Mouse (Mus musculus) spleen, postnatal 4 days (tissue): ENCODE data around the gene Ankrd65.

Source experiments
- DNase-seq, 2 experiments: peaks; one replicate each; pipeline ENCODE4 v3.0.0; 2022; ENCODE audit warnings: low spot score in 2 of 2

Gene Ankrd65

GRCm38 (mm10) chr4:155811929-155812664 is 21.9 kb downstream of the Ankrd65 start, which contains the start of gene Ccnl2:
TSS of gene Ccnl2 (plus strand) at chr4:155812489.
- peak; percentile 92 to 96 for DNase-seq

- peak; percentile 49 to 78 for DNase-seq
These were observed 22.5 kb downstream of the Ankrd65 start for GRCm38 (mm10) chr4:155812665-155813181.

- no peak for DNase-seq
These were observed 27.3 kb downstream of the Ankrd65 start for GRCm38 (mm10) chr4:155817533-155817932.

GRCm38 (mm10) chr4:155821025-155821424 is 30.8 kb downstream of the Ankrd65 start:
- DNase-seq: no peak

- no peak for DNase-seq
These were observed 33.2 kb downstream of the Ankrd65 start for GRCm38 (mm10) chr4:155823443-155823842.

GRCm38 (mm10) chr4:155829866-155830265 is 39.6 kb downstream of the Ankrd65 start:
- no peak for DNase-seq

- no peak for DNase-seq
These were observed 40.4 kb downstream of the Ankrd65 start for GRCm38 (mm10) chr4:155830596-155830995.

GRCm38 (mm10) chr4:155831205-155831766 is 41.0 kb downstream of the Ankrd65 start, which contains the start of gene Aurkaip1:
TSS of gene Aurkaip1 (plus strand) at chr4:155831272.
- peak; percentile 98 to 99 for DNase-seq

GRCm38 (mm10) chr4:155831831-155832230 is 41.6 kb downstream of the Ankrd65 start:
- DNase-seq: peak in 1 of 2 experiments; percentile 79

GRCm38 (mm10) chr4:155832321-155832720 is 42.1 kb downstream of the Ankrd65 start:
- peak; percentile 24 to 68 for DNase-seq

- DNase-seq: peak; percentile 17 to 61
These were observed 43.0 kb downstream of the Ankrd65 start for GRCm38 (mm10) chr4:155833234-155833633.

GRCm38 (mm10) chr4:155833836-155834235 is 43.6 kb downstream of the Ankrd65 start:
- DNase-seq: peak; percentile 68 to 81

GRCm38 (mm10) chr4:155837404-155838010 is 47.3 kb downstream of the Ankrd65 start:
- peak in 1 of 2 experiments; percentile 12 for DNase-seq

GRCm38 (mm10) chr4:155838187-155839153 is 48.2 kb downstream of the Ankrd65 start:
- no peak for DNase-seq

- DNase-seq: peak; percentile 36 to 67
These were observed 49.3 kb downstream of the Ankrd65 start, which contains the start of gene Mxra8 for GRCm38 (mm10) chr4:155839483-155839910. TSS of gene Mxra8 (plus strand) at chr4:155839680.

GRCm38 (mm10) chr4:155840076-155841002 is 50.1 kb downstream of the Ankrd65 start:
- no peak for DNase-seq

- DNase-seq: peak; percentile 50 to 81
These were observed 50.8 kb downstream of the Ankrd65 start for GRCm38 (mm10) chr4:155841003-155841454.

- peak; percentile 16 to 69 for DNase-seq
These were observed 51.5 kb downstream of the Ankrd65 start for GRCm38 (mm10) chr4:155841651-155842270.

GRCm38 (mm10) chr4:155843231-155843630 is 53.0 kb downstream of the Ankrd65 start:
- no peak for DNase-seq
